Mouse (Mus musculus) heart, postnatal 0 days (tissue): ENCODE measurements at regions not wholly inside any gene's neighbourhood (a gene's known extent, or its start where the extent isn't known, plus 50 kb on each side); places are given as distances from the start of the nearest gene placed in this dataset.

Experiments
- ATAC-seq: fragments of 200-750 bp; cut with Nextera tagmentation; 2 replicates; pipeline ENCODE4 v1.8.0; 2017; ENCODE audit warnings: low read depth, moderate number of reproducible peaks, moderate library complexity; ENCODE audit not compliant: insufficient read depth
- DNase-seq: peaks from one replicate; pipeline ENCODE4 v3.0.0-alpha.2; 2016; ENCODE audit warnings: low spot score
- H3K27ac ChIP-seq: fragments of 300-500 bp; sonication (generic); 2 replicates; pipeline ENCODE4 v1.5.1; 2014; ENCODE audit warnings: low read depth, mild to moderate bottlenecking
- H3K27me3 ChIP-seq: fragments of 300-500 bp; sonication (generic); 2 replicates; pipeline ENCODE4 v1.6.1; 2014; ENCODE audit warnings: low read length, mixed read lengths; ENCODE audit not compliant: control insufficient read depth, insufficient read depth
- H3K36me3 ChIP-seq: fragments of 300-500 bp; sonication (generic); replicated peaks from 2 replicates; pipeline ENCODE4 v1.6.1; 2014; ENCODE audit warnings: low read length, mixed read lengths; ENCODE audit not compliant: control insufficient read depth, insufficient read depth
- H3K4me1 ChIP-seq: fragments of 300-500 bp; sonication (generic); 2 replicates; pipeline ENCODE4 v1.6.1; 2014; ENCODE audit warnings: antibody characterized with exemption; ENCODE audit not compliant: control insufficient read depth, insufficient read depth
- H3K4me2 ChIP-seq: fragments of 300-500 bp; sonication (generic); 2 replicates; pipeline ENCODE4 v1.6.1; 2014; ENCODE audit warnings: low read depth, mild to moderate bottlenecking, low read length, moderate library complexity
- H3K4me3 ChIP-seq: fragments of 300-500 bp; sonication (generic); 2 replicates; pipeline ENCODE4 v1.5.1; 2014; ENCODE audit warnings: low read depth, low read length
- H3K9ac ChIP-seq: fragments of 300-500 bp; sonication (generic); replicated peaks from 2 replicates; pipeline ENCODE4 v1.6.1; 2014; ENCODE audit warnings: low read depth, low read length, mixed read lengths
- H3K9me3 ChIP-seq: fragments of 300-500 bp; sonication (generic); replicated peaks from 2 replicates; pipeline ENCODE4 v1.6.1; 2016; ENCODE audit warnings: low read length; ENCODE audit not compliant: control insufficient read depth
- CTCF ChIP-seq: IDR thresholded peaks from 2 replicates; pipeline ENCODE4 v1.5.1; 2016; ENCODE audit warnings: antibody characterized with exemption, control low read depth, low read depth
- EP300 ChIP-seq: IDR thresholded peaks from 2 replicates; pipeline ENCODE4 v1.6.1; 2016; ENCODE audit warnings: antibody characterized with exemption, low read depth
- WGBS: fragments of 180-500 bp; shearing (Covaris S2); extraction: QIAGEN DNeasy Blood & Tissue Kit; methylation state at CpG from one replicate; pipeline ENCODE4 v1.1.7; 2014; 5-methylcytosine and 5-hydroxymethylcytosine counted together

- ATAC-seq (peak; percentile 53), DNase-seq (no peak)
- peak overlapping the region; percentile 54; the same call in 1 of the 2 replicates for H3K27ac ChIP-seq
- H3K4me2 ChIP-seq = no peak overlapping the region
- H3K27me3 ChIP-seq = no peaks in the 10 kb centered on the region
- no peaks in the 10 kb centered on the region for H3K9me3 ChIP-seq
- no peak for TF ChIP-seq EP300
- no peak for TF ChIP-seq CTCF
- WGBS = 28% methylated on average over 6 of the region's 6 CpGs
- H3K4me1 ChIP-seq = peaks cover 18% of the 10 kb centered on the region
- H3K9ac ChIP-seq = no peak overlapping the region
- no peak overlapping the region for H3K4me3 ChIP-seq
- no peaks in the 10 kb centered on the region for H3K36me3 ChIP-seq
Measured at GRCm38 (mm10) chr17:4785281-4785839, 208.8 kb upstream of the Arid1b start.

- no peak for ATAC-seq
- Histone ChIP-seq H3K27ac (no peak overlapping the region), H3K36me3 (no peaks in the 10 kb centered on the region), H3K4me1 (peaks cover 18% of the 10 kb centered on the region), H3K9ac (no peak overlapping the region), H3K27me3 (no peaks in the 10 kb centered on the region), H3K4me2 (no peak overlapping the region), H3K9me3 (no peaks in the 10 kb centered on the region), H3K4me3 (no peak overlapping the region)
- no peak for DNase-seq
- TF ChIP-seq EP300 = no peak
Measured at GRCm38 (mm10) chr17:4786524-4786923, 207.6 kb upstream of the Arid1b start.

- ATAC-seq (no peak), DNase-seq (no peak)
- Histone ChIP-seq H3K36me3 (no peaks in the 10 kb centered on the region), H3K27ac (no peak overlapping the region), H3K9me3 (no peaks in the 10 kb centered on the region), H3K4me2 (no peak overlapping the region), H3K4me3 (no peak overlapping the region), H3K27me3 (no peaks in the 10 kb centered on the region), H3K4me1 (no peaks in the 10 kb centered on the region), H3K9ac (no peak overlapping the region)
- 48% methylated on average over 10 of the region's 10 CpGs for WGBS
- no peak for TF ChIP-seq CTCF
- no peak for TF ChIP-seq EP300
Measured at GRCm38 (mm10) chr17:4791873-4792272, 202.3 kb upstream of the Arid1b start.

- H3K36me3 ChIP-seq = no peaks in the 10 kb centered on the region
- H3K9ac ChIP-seq = no peak overlapping the region
- DNase-seq (no peak), ATAC-seq (no peak)
- no peaks in the 10 kb centered on the region for H3K4me1 ChIP-seq
- no peak overlapping the region for H3K27ac ChIP-seq
- H3K27me3 ChIP-seq = no peaks in the 10 kb centered on the region
- TF ChIP-seq CTCF (no peak), EP300 (no peak)
- H3K4me2 ChIP-seq = no peak overlapping the region
- no peak overlapping the region for H3K4me3 ChIP-seq
- no peaks in the 10 kb centered on the region for H3K9me3 ChIP-seq
- 35% methylated on average over 3 of the region's 3 CpGs for WGBS
Measured at GRCm38 (mm10) chr17:4796241-4796640, 197.9 kb upstream of the Arid1b start.

- Histone ChIP-seq H3K9ac (no peak overlapping the region), H3K4me3 (no peak overlapping the region), H3K27me3 (no peaks in the 10 kb centered on the region), H3K4me2 (no peak overlapping the region), H3K36me3 (no peaks in the 10 kb centered on the region), H3K9me3 (no peaks in the 10 kb centered on the region), H3K4me1 (no peaks in the 10 kb centered on the region), H3K27ac (no peak overlapping the region)
- DNase-seq (no peak), ATAC-seq (no peak)
- TF ChIP-seq CTCF (no peak), EP300 (no peak)
- 66% methylated on average over 4 of the region's 4 CpGs for WGBS
Measured at GRCm38 (mm10) chr17:4804013-4804412, 190.1 kb upstream of the Arid1b start.

GRCm38 (mm10) chr17:4806051-4806450 lies 188.1 kb upstream of the Arid1b start:
- TF ChIP-seq EP300 = no peak
- no peak for TF ChIP-seq CTCF
- Histone ChIP-seq H3K9ac (no peak overlapping the region), H3K27me3 (no peaks in the 10 kb centered on the region), H3K36me3 (no peaks in the 10 kb centered on the region), H3K4me1 (no peaks in the 10 kb centered on the region), H3K4me2 (no peak overlapping the region), H3K9me3 (no peaks in the 10 kb centered on the region), H3K27ac (no peak overlapping the region), H3K4me3 (no peak overlapping the region)
- DNase-seq = no peak
- ATAC-seq = no peak
- WGBS = 34% methylated on average over 5 of the region's 5 CpGs
